Mouse (Mus musculus) v-Abl transformed pro-B cells (cell line): Measurements from ENCODE around the gene Dbi.

Source experiments
- in situ Hi-C, 2 experiments: fragments of 400-800 bp; cut with MboI; formaldehyde crosslinking; loops; one replicate each; pipeline ENCODE4 v1.15.1; 2025; ENCODE audit not compliant: unreplicated experiment in 2 of 2

Gene Dbi

GRCm38 (mm10) chr1:120120969-120121811 lies at the start of gene Dbi, which contains the start of gene 3110009E18Rik:
Gene Dbi (minus strand): TSS chr1:120121078.
Gene 3110009E18Rik (plus strand): TSS chr1:120121187.
- in situ Hi-C loops = no loop called here

GRCm38 (mm10) chr1:120170307-120170706 lies 49.4 kb upstream of the Dbi start:
- in situ Hi-C loops = loop anchor here (5.0 to 25.0 kb wide), 6 partner anchors 37 to 1267 kb away; partner anchors contain the start of gene Ccdc93 (in 1 of the 2)

- in situ Hi-C loops = loop anchor here (25.0 kb wide), 2 partner anchors 1019 to 1269 kb away; partner anchors contain the start of gene Ccdc93 (in 1 of the 2)
Observed at GRCm38 (mm10) chr1:120168674-120169073, 47.8 kb upstream of the Dbi start.

- in situ Hi-C loops = loop anchor here (25.0 kb wide), 2 partner anchors 1019 to 1269 kb away; partner anchors contain the start of gene Ccdc93 (in 1 of the 2)
Observed at GRCm38 (mm10) chr1:120168016-120168415, 47.1 kb upstream of the Dbi start.

- in situ Hi-C loops = loop anchor here (25.0 kb wide), 2 partner anchors 1025 to 1275 kb away; partner anchors contain the start of gene Ccdc93 (in 1 of the 2)
Observed at GRCm38 (mm10) chr1:120162616-120163015, 41.7 kb upstream of the Dbi start.

GRCm38 (mm10) chr1:120161502-120161901 lies 40.6 kb upstream of the Dbi start:
- in situ Hi-C loops = loop anchor here (25.0 kb wide), 2 partner anchors 1026 to 1276 kb away; partner anchors contain the start of gene Ccdc93 (in 1 of the 2)

GRCm38 (mm10) chr1:120158474-120159127 lies 37.7 kb upstream of the Dbi start:
- in situ Hi-C loops = loop anchor here (10.0 to 25.0 kb wide), 3 partner anchors 124 to 1279 kb away; partner anchors contain the start of gene Ccdc93 (in 1 of the 2)

- in situ Hi-C loops = loop anchor here (10.0 to 25.0 kb wide), 3 partner anchors 121 to 1282 kb away; partner anchors contain the start of gene Ccdc93 (in 1 of the 2)
Observed at GRCm38 (mm10) chr1:120155325-120155724, 34.4 kb upstream of the Dbi start.

- in situ Hi-C loops = loop anchor here (5.0 to 25.0 kb wide), 5 partner anchors 57 to 1283 kb away; partner anchors contain the start of gene Ccdc93 (in 1 of the 2)
Observed at GRCm38 (mm10) chr1:120154232-120154631, 33.4 kb upstream of the Dbi start.

GRCm38 (mm10) chr1:120146994-120147393 lies 26.1 kb upstream of the Dbi start:
- in situ Hi-C loops = loop anchor here (5.0 to 25.0 kb wide), 2 partner anchors 50 to 1060 kb away; no protein-coding TSS in a partner anchor

GRCm38 (mm10) chr1:120145527-120146216 lies 24.8 kb upstream of the Dbi start:
- in situ Hi-C loops = loop anchor here (5.0 to 25.0 kb wide), 2 partner anchors 48 to 1058 kb away; no protein-coding TSS in a partner anchor

GRCm38 (mm10) chr1:120142551-120142950 lies 21.7 kb upstream of the Dbi start:
- in situ Hi-C loops = loop anchor here in 1 of 2 experiments (25.0 kb wide), 1 partner anchor 1055 kb away; no protein-coding TSS in a partner anchor

- in situ Hi-C loops = loop anchor here in 1 of 2 experiments (25.0 kb wide), 1 partner anchor 1053 kb away; no protein-coding TSS in a partner anchor
Observed at GRCm38 (mm10) chr1:120140144-120140693, 19.3 kb upstream of the Dbi start.

- in situ Hi-C loops = loop anchor here in 1 of 2 experiments (25.0 kb wide), 1 partner anchor 1052 kb away; no protein-coding TSS in a partner anchor
Observed at GRCm38 (mm10) chr1:120138923-120139540, 18.2 kb upstream of the Dbi start.

GRCm38 (mm10) chr1:120135934-120136786 lies 15.3 kb upstream of the Dbi start:
- in situ Hi-C loops = loop anchor here in 1 of 2 experiments (25.0 kb wide), 1 partner anchor 1049 kb away; no protein-coding TSS in a partner anchor

- in situ Hi-C loops = loop anchor here in 1 of 2 experiments (25.0 kb wide), 1 partner anchor 1045 kb away; no protein-coding TSS in a partner anchor
Observed at GRCm38 (mm10) chr1:120132376-120132775, 11.5 kb upstream of the Dbi start.

GRCm38 (mm10) chr1:120126318-120126717 lies 5.4 kb upstream of the Dbi start:
- in situ Hi-C loops = loop anchor here in 1 of 2 experiments (25.0 kb wide), 1 partner anchor 1039 kb away; no protein-coding TSS in a partner anchor

- in situ Hi-C loops = loop anchor here in 1 of 2 experiments (25.0 kb wide), 1 partner anchor 1038 kb away; no protein-coding TSS in a partner anchor
Observed at GRCm38 (mm10) chr1:120125471-120125870, 4.6 kb upstream of the Dbi start.
